Mouse (Mus musculus) urinary bladder, postnatal 14 days (tissue): Measurements from ENCODE around the gene Arg2.

ENCODE experiments used
- DNase-seq: peaks from one replicate; pipeline ENCODE4 v3.0.0; 2021; ENCODE audit warnings: low spot score

The Arg2 gene

GRCm38 (mm10) chr12:79130299-79131177 is at the start of gene Arg2:
Gene Arg2, plus strand, starts transcription at chr12:79130777.
- peak; percentile 88 for DNase-seq

- peak; percentile 92 for DNase-seq
Observed at GRCm38 (mm10) chr12:79089182-79089812, 41.3 kb upstream of the Arg2 start, which contains the start of gene Pigh. Gene Pigh, minus strand, starts transcription at chr12:79089651.

DNA sequence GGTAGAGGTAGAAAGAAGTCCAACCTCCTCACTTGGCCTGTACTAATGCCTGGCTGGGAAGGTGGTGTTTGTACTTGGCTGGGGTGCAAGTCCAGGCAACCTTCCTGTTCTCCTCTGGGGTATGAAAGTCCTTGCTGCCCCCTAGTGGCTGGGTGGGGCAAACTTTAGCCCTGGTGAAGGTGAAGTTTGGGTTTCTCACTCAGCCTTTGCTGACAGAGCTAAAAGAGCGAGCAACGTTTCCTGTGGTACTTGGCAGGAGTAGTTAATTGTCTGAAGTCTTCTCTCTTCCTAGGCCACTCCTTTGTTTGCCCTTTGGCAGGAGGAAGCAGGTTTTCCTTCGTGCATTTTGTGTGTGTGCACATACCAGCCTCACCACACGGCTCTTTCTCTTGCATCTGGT is 38.0 kb upstream of the Arg2 start:
- peak; percentile 83 for DNase-seq

DNA sequence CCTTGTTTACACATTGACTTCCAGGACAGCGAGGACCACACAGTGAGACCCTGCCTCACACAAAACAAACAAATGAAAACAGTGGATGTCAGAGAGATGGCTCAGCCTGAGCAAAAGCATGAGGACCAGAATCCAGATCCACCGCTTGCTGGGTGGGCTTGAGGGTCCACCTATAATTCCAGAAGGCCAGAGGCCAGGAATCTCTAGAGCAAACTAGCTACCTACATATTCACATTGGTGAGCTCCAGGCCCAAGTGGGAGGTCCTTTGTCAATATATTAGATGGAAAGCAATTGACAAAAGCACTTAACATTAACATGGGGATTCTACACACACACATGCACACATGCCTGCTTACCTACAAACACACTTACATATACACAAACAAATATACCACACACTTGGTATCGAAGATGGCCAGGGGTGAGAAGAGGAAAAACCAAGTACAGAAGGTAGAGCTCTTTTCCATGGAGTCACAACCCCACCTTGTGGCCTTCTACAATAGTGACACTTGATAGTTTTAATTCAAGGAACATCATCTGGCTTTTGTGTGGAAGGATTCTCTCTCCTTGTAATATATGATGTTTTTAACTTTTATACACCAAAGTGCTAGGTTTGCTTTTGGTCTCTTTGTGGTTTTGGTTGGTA is 33.3 kb upstream of the Arg2 start:
- peak; percentile 24 for DNase-seq

DNA sequence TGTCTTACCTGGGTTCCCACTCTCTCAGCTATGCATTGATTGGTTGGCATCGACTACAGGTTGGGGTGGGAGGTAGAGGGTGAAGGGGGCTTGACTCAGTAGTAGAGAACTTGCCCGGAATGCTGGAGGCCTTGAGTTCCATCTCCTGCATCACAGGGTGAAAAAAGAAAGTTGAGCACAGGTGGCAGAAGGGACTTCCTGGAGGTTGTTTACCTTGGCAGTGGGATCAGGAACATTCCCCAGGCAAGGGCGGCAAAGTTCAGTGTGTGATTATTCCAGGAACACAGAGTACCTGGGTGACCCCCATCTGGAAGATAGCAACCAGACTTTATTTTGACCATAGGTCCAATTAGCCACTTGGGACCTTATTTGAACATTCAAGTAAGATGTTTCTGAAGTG is 26.8 kb upstream of the Arg2 start:
- DNase-seq: peak; percentile 46

GRCm38 (mm10) chr12:79104544-79104943 is 26.0 kb upstream of the Arg2 start:
- DNase-seq: no peak

GRCm38 (mm10) chr12:79105312-79105711 is 25.3 kb upstream of the Arg2 start:
- DNase-seq: no peak

DNA sequence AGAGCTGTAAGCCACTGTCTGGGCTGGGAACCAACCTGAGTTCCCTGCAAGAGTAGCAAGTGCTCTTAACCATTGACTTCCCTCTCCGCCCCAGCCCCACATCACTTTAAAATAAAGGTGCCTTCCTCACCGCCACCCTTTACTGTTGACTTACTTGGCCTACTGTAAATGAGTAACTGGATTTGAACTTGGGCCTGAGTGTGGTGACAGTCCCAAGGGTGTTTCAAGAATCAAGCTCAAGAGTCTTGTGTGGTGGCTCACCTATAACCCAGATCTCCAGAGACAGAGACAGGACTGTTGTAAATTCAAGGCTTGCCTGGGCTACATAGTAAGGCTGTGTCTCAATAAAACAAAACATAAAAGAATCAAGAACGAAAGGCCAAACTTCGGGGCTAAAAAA is 11.6 kb upstream of the Arg2 start:
- DNase-seq: no peak

GRCm38 (mm10) chr12:79122820-79123219 is 7.8 kb upstream of the Arg2 start:
- no peak for DNase-seq

GRCm38 (mm10) chr12:79131178-79131675 is 650 bp downstream of the Arg2 start:
- no peak for DNase-seq

- DNase-seq: no peak
Observed at GRCm38 (mm10) chr12:79131706-79132460, 1.3 kb downstream of the Arg2 start.

- DNase-seq: no peak
Observed at GRCm38 (mm10) chr12:79134676-79135075, 4.1 kb downstream of the Arg2 start.

GRCm38 (mm10) chr12:79135105-79135504 is 4.5 kb downstream of the Arg2 start:
- DNase-seq: no peak

GRCm38 (mm10) chr12:79136949-79137348 is 6.4 kb downstream of the Arg2 start:
- DNase-seq: no peak

GRCm38 (mm10) chr12:79138999-79139398 is 8.4 kb downstream of the Arg2 start:
- DNase-seq: no peak

DNA sequence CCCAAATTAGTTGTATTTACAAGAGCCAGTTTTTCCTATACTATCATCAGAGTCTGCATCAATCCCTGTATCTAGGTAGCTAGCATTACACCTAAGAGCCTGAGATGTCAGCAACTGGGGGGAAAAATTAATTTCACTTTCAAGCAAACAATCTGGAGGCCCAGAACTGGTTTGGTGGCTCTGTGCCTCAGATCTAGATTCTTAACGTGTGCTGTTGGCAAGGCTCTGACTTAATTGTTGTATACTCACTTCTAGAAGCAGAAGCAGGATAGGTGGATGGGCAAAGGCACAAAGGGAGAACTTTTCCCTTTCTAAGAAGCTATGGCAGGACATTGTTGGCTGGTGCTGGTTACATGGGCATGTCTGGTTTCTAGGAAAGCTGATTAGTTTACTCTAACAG is 8.8 kb downstream of the Arg2 start:
- DNase-seq: peak; percentile 14

DNA sequence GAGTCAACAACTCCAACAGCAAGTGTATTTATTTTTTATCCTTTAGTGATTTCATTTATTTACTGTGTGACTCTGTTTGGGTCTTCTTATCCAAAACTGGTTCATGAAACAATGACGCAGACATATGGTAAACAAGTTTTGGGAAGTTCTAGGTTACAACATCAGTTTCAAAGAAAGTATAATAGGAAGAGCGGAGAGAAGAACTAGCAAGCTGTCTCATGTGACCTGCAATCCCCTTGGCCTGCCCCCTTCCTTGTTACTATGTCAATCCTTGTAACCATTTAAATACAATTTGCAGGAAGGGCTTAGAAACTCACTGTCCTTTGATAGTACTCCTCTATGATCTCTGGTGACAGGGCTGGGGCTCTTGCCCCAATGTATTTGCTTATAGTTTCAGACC is 10.2 kb downstream of the Arg2 start:
- no peak for DNase-seq

GRCm38 (mm10) chr12:79141384-79141783 is 10.8 kb downstream of the Arg2 start:
- no peak for DNase-seq

GRCm38 (mm10) chr12:79149653-79150052 is 19.1 kb downstream of the Arg2 start:
- no peak for DNase-seq

GRCm38 (mm10) chr12:79162876-79163275 is 32.3 kb downstream of the Arg2 start:
- DNase-seq: no peak

DNA sequence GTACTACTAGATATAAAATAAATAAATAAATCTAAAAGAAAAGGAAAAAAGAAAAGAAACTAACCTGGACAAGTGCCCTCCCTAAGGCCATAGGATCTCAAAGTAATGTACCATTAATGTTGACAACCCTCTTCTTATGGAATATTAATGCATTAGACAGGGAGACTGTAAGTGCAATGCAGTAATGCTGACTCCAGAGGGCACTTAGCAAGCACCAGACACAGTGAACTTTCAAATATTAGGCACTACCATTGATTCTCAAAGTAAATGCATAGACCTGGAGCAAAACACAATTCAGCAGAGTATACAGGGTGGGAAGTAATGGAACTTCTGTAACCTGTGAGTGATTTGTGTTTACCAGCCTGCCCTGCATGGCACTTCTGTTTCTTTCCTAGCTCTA is 38.6 kb downstream of the Arg2 start:
- DNase-seq: no peak

- DNase-seq: no peak
Observed at GRCm38 (mm10) chr12:79170421-79170820, 39.8 kb downstream of the Arg2 start.
